Mouse (Mus musculus) right cerebral cortex, postnatal 36 days (tissue): ENCODE results near the gene Dll1.
A peak's percentile ranks its signal among the peaks of the same experiment; 100 is the strongest.

Source experiments
- DNase-seq, 2 experiments: peaks; one replicate each; pipeline ENCODE4 v3.0.0; 2022; ENCODE audit warnings: low spot score in 2 of 2, mixed read lengths in 1 of 2

The Dll1 gene

GRCm38 (mm10) chr17:15376494-15377181 lies at the start of gene Dll1:
TSS of gene Dll1 (minus strand) at chr17:15376872.
- DNase-seq: no peak

GRCm38 (mm10) chr17:15425931-15426330 lies 49.3 kb upstream of the Dll1 start:
- no peak for DNase-seq

- DNase-seq: peak; percentile 73 to 85
These were observed 46.6 kb upstream of the Dll1 start for GRCm38 (mm10) chr17:15423080-15423765.

- no peak for DNase-seq
These were observed 46.0 kb upstream of the Dll1 start for GRCm38 (mm10) chr17:15422666-15423065.

GRCm38 (mm10) chr17:15421446-15421845 lies 44.8 kb upstream of the Dll1 start:
- DNase-seq: no peak

GRCm38 (mm10) chr17:15420021-15420603 lies 43.4 kb upstream of the Dll1 start:
- DNase-seq: peak in 1 of 2 experiments; percentile 37

GRCm38 (mm10) chr17:15419534-15419933 lies 42.9 kb upstream of the Dll1 start:
- no peak for DNase-seq

- DNase-seq: no peak
These were observed 40.0 kb upstream of the Dll1 start for GRCm38 (mm10) chr17:15416596-15417215.

- DNase-seq: no peak
These were observed 34.2 kb upstream of the Dll1 start for GRCm38 (mm10) chr17:15410861-15411260.

- DNase-seq: peak; percentile 40 to 73
These were observed 32.6 kb upstream of the Dll1 start for GRCm38 (mm10) chr17:15409261-15409660.

- DNase-seq: no peak
These were observed 29.9 kb upstream of the Dll1 start for GRCm38 (mm10) chr17:15406576-15406975.

- DNase-seq: no peak
These were observed 25.0 kb upstream of the Dll1 start for GRCm38 (mm10) chr17:15401716-15402115.

- DNase-seq: peak; percentile 91 to 95
These were observed 19.5 kb upstream of the Dll1 start, which contains the start of gene Fam120b for GRCm38 (mm10) chr17:15395997-15396675. TSS of gene Fam120b (plus strand) at chr17:15396202.

- DNase-seq: no peak
These were observed 12.7 kb upstream of the Dll1 start for GRCm38 (mm10) chr17:15389356-15389755.

- DNase-seq: no peak
These were observed 12.2 kb upstream of the Dll1 start for GRCm38 (mm10) chr17:15388892-15389291.

GRCm38 (mm10) chr17:15383360-15383759 lies 6.7 kb upstream of the Dll1 start:
- DNase-seq: no peak

- DNase-seq: no peak
These were observed 5.4 kb upstream of the Dll1 start for GRCm38 (mm10) chr17:15381869-15382660.

GRCm38 (mm10) chr17:15381092-15381860 lies 4.6 kb upstream of the Dll1 start:
- DNase-seq: no peak

- DNase-seq: peak in 1 of 2 experiments; percentile 47
These were observed 4.0 kb upstream of the Dll1 start for GRCm38 (mm10) chr17:15380641-15381051.
